Mouse (Mus musculus) kidney, postnatal 0 days (tissue): Measurements from ENCODE around the gene Mypn. TPM values are rescaled to one million over a fixed set of nuclear protein-coding genes. Genes with fewer than 3 reads are reported as not detected.

Experiments used
- ATAC-seq: fragments of 200-750 bp; cut with Nextera tagmentation; replicated peaks from 2 replicates; pipeline ENCODE4 v1.8.0; 2017; ENCODE audit warnings: low read depth, moderate number of reproducible peaks, moderate TSS enrichment, moderate library complexity; ENCODE audit not compliant: low FRiP score
- DNase-seq: peaks from one replicate; pipeline ENCODE4 v3.0.0-alpha.2; 2016; ENCODE audit warnings: low spot score
- H3K27ac ChIP-seq: fragments of 300-500 bp; sonication (generic); 2 replicates; pipeline ENCODE4 v1.5.1; 2014; ENCODE audit warnings: mild to moderate bottlenecking
- H3K27me3 ChIP-seq: fragments of 300-500 bp; sonication (generic); 2 replicates; pipeline ENCODE4 v1.6.1; 2014; ENCODE audit warnings: low read length, mixed read lengths; ENCODE audit not compliant: insufficient read depth
- H3K36me3 ChIP-seq: fragments of 300-500 bp; sonication (generic); 2 replicates; pipeline ENCODE4 v1.6.1; 2014; ENCODE audit warnings: low read length, mixed read lengths; ENCODE audit not compliant: insufficient read depth
- H3K4me1 ChIP-seq: fragments of 300-500 bp; sonication (generic); replicated peaks from 2 replicates; pipeline ENCODE4 v1.6.1; 2014; ENCODE audit warnings: antibody characterized with exemption, low read length, mixed read lengths; ENCODE audit not compliant: insufficient read depth
- H3K4me2 ChIP-seq: fragments of 300-500 bp; sonication (generic); 2 replicates; pipeline ENCODE4 v1.6.1; 2014; ENCODE audit warnings: mild to moderate bottlenecking, low read length, moderate library complexity, mixed read lengths
- H3K4me3 ChIP-seq: fragments of 300-500 bp; sonication (generic); replicated peaks from 2 replicates; pipeline ENCODE4 v1.5.1; 2014; ENCODE audit warnings: low read depth, low read length
- H3K9ac ChIP-seq: fragments of 300-500 bp; sonication (generic); 2 replicates; pipeline ENCODE4 v1.6.1; 2014; ENCODE audit warnings: low read depth, low read length
- H3K9me3 ChIP-seq: fragments of 300-500 bp; sonication (generic); replicated peaks from 2 replicates; pipeline ENCODE4 v1.6.1; 2016; ENCODE audit warnings: low read length, inconsistent platforms, mixed read lengths
- CTCF ChIP-seq: IDR thresholded peaks from 2 replicates; pipeline ENCODE4 v1.5.1; 2016; ENCODE audit warnings: antibody characterized with exemption, low read depth, mild to moderate bottlenecking, moderate library complexity
- WGBS: fragments of 180-500 bp; shearing (Covaris S2); extraction: QIAGEN DNeasy Blood & Tissue Kit; methylation state at CpG from one replicate; pipeline ENCODE4 v1.1.7; 2014; 5-methylcytosine and 5-hydroxymethylcytosine counted together
- polyA plus RNA-seq: library from polyadenylated mRNA; unstranded; fragments of >200 nt; fragmentation: Nextera tagmentation; extraction: Ambion mirVana; gene quantifications from 2 replicates; pipeline ENCODE4 v1.2.1, GENCODE M21; 2015

Mypn gene
- not detected in 2 replicates for polyA plus RNA-seq

DNA sequence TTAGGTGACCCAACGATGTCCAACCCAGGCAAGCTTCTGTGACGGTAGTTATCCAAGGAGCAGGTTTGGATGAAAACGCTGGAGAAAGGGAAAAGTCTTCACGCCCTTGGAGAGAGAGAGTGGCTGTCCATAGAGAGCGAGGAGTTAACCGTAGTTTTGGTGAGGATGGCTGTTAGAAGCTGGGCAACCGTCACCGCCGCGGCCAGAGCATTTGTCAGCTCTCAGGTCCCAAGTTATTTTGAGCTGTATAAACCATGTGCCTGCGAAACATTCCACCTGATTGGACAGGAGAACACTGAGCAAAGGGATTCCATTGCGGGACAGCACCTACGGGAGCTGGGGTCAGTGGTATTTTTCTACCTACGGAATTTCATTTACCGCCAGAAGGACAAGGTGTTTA, at the start of gene Mypn:
TSS of gene Mypn (minus strand) at position 225 of the 400 bp plus-strand sequence.
- Histone ChIP-seq H3K9me3 (no peaks in the 10 kb centered on the region), H3K36me3 (no peaks in the 10 kb centered on the region), H3K4me2 (no peak within 1 kb of the TSS), H3K4me1 (no peaks in the 10 kb centered on the region), H3K4me3 (no peak within 1 kb of the TSS), H3K9ac (no peak within 1 kb of the TSS), H3K27ac (no peak within 1 kb of the TSS), H3K27me3 (no peaks in the 10 kb centered on the region)
- DNase-seq (no peak), ATAC-seq (no peak)
- WGBS: 88% methylated on average over 15 of the region's 15 CpGs
- no peak for TF ChIP-seq CTCF

DNA sequence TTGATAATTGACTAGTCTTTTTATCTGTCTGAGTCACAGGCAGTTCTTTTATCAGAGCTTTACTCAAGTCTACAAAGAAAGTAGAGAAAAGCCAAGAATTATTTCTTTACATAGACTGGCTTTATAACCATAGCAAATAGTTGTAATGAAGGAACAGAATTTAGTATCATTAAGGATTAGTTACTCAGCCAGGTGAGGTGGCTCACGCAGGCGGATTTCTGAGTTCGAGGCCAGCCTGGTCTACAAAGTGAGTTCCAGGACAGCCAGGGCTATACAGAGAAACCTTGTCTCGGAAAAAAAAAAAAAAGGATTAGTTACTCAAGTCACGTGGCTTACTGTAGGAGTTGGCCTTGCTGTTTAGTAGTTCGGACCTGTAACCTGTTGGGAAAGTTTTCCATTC, 44.7 kb upstream of the Mypn start:
- no peak overlapping the region for H3K4me3 ChIP-seq
- H3K36me3 ChIP-seq: 0 out of 2 replicates have a peak, but pooled peaks cover 9% of the 10 kb centered on the region
- H3K4me2 ChIP-seq: no peak overlapping the region
- no peak overlapping the region for H3K9ac ChIP-seq
- ATAC-seq: no peak
- H3K27me3 ChIP-seq: no peaks in the 10 kb centered on the region
- no peak for TF ChIP-seq CTCF
- no peaks in the 10 kb centered on the region for H3K9me3 ChIP-seq
- WGBS: 95% methylated on average over 6 of the region's 6 CpGs
- H3K4me1 ChIP-seq: 0 out of 2 replicates have a peak, but pooled peaks cover 3% of the 10 kb centered on the region
- no peak overlapping the region for H3K27ac ChIP-seq
- DNase-seq: no peak

DNA sequence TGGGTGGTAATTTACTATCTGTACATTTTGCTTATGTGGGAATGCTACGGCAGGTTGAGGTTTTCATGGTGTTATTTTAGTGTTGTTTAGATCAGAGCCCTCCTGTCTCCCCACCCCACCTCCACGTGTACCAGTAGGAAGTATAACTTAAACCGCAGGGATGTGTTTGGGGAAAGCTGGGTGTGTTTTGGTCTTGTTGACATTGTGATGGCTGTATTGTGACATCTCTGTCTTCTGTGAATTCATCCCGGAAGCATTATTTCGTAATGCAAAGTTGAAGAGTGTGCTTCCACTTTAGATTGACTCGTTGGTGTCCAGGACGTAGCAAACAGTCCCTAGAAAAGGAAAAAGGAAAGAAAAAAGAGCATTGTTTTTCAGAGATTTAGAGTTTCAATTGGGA, 43.7 kb upstream of the Mypn start:
- Histone ChIP-seq H3K4me1 (peaks cover 9% of the 10 kb centered on the region; the same call in 1 of the 2 replicates), H3K4me3 (no peak overlapping the region), H3K36me3 (0 out of 2 replicates have a peak, but pooled peaks cover 6% of the 10 kb centered on the region), H3K9me3 (no peaks in the 10 kb centered on the region), H3K27ac (no peak overlapping the region), H3K27me3 (no peaks in the 10 kb centered on the region), H3K4me2 (no peak overlapping the region), H3K9ac (no peak overlapping the region)
- no peak for ATAC-seq
- DNase-seq: no peak
- no peak for TF ChIP-seq CTCF
- 81% methylated on average over 7 of the region's 7 CpGs for WGBS

- ATAC-seq: no peak
Observed at GRCm38 (mm10) chr10:63245846-63246245, 42.1 kb upstream of the Mypn start.

DNA sequence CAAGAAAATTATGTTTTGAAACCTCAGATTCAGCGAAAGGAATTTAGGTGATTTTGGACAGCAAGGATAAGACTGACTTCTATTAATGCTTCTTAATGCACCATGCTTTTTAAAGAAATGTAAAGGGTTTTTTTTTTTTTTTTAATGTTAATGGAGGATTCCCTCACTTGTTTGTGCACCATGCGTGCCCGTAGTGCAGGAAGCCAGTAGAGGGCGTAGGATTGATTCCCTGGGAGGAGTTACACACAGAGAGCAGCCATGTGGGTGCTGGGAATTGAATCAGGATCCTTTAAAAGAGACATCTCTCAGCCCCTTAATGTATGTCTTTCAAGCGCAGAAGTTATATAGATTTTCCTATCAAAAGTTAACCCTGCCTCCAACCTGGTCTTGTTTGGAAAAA, 41.0 kb upstream of the Mypn start:
- Histone ChIP-seq H3K27me3 (no peaks in the 10 kb centered on the region), H3K27ac (peak overlapping the region; percentile 98), H3K4me3 (peak overlapping the region; percentile 90), H3K4me1 (peaks cover 9% of the 10 kb centered on the region; the same call in 1 of the 2 replicates), H3K9ac (peak overlapping the region; percentile 92), H3K36me3 (no peaks in the 10 kb centered on the region), H3K4me2 (peak overlapping the region; percentile 62), H3K9me3 (no peaks in the 10 kb centered on the region)
- no peak for ATAC-seq
- 16% methylated on average over 5 of the region's 5 CpGs for WGBS
- peak; percentile 52; the same call in 1 of the 2 replicates for TF ChIP-seq CTCF
- peak; percentile 67 for DNase-seq

More at GRCm38 (mm10) chr10:63245846-63246245, 42.1 kb upstream of the Mypn start:
- Histone ChIP-seq H3K9ac (no peak overlapping the region), H3K4me2 (no peak overlapping the region), H3K4me1 (peaks cover 9% of the 10 kb centered on the region; the same call in 1 of the 2 replicates), H3K27ac (no peak overlapping the region), H3K27me3 (no peaks in the 10 kb centered on the region), H3K36me3 (0 out of 2 replicates have a peak, but pooled peaks cover 6% of the 10 kb centered on the region), H3K9me3 (no peaks in the 10 kb centered on the region), H3K4me3 (no peak overlapping the region)
- DNase-seq: no peak
- TF ChIP-seq CTCF: no peak
- WGBS: 98% methylated on average over 3 of the region's 3 CpGs

GRCm38 (mm10) chr10:63244055-63244671, 40.4 kb upstream of the Mypn start:
- Histone ChIP-seq H3K36me3 (no peaks in the 10 kb centered on the region), H3K27ac (peak overlapping the region; percentile 98)
- WGBS: under 1% methylated on average over 39 of the region's 41 CpGs

More at GRCm38 (mm10) chr10:63244055-63244671, 40.4 kb upstream of the Mypn start:
- H3K4me3 ChIP-seq: peak overlapping the region; percentile 90
- H3K4me2 ChIP-seq: peak overlapping the region; percentile 62
- no peak for TF ChIP-seq CTCF
- ATAC-seq (peak; percentile 75), DNase-seq (peak; percentile 57)
- H3K9ac ChIP-seq: peak overlapping the region; percentile 92
- H3K27me3 ChIP-seq: no peaks in the 10 kb centered on the region
- H3K9me3 ChIP-seq: no peaks in the 10 kb centered on the region
- H3K4me1 ChIP-seq: peaks cover 9% of the 10 kb centered on the region; the same call in 1 of the 2 replicates
